Mouse (Mus musculus): ENCODE results near the gene Gpha2.

The Gpha2 gene

DNA sequence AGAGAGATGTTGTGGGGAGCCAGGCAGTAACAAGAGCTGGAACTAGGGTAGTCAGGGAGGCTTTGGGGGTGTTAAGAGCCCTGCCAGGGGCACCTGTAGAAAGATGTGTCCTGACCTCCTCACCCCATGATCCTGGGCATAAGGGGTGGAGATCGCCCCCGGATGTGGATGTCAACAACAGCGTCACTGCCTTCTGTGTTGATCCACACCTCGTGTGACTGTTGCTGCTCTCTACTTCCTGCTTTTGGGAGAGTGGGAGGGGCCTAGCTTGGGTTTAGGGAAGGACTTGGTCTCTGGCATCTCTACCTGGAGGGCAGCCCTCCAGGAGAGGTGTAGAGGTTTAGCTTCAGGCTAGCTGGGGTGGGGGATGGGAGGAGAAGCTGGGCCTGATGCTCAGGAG lies 16.1 kb downstream of the Gpha2 start:
- peak; percentile 93 for DNase-seq (ENCODE audit: low read depth)

DNA sequence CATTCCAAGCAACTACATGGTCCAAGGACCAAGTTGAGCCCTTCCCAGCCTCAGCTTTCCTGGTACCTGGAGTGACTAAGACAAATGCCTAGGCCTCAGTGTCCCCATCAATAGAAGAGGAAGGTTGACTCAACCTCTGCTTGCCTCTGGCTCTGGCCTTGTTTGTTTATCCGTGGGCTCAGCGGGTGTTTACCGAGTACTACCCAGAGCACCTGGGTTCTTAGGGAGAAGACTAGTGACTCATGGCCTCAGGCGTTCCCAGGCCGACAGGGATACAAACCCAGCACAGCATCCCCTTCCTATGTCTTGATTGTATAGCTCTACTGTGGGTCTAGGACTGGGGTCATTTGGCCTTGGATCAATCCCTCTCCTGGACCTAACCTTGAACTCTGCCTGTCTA lies 17.0 kb downstream of the Gpha2 start:
- DNase-seq (ENCODE audit: low read depth): no peak

DNA sequence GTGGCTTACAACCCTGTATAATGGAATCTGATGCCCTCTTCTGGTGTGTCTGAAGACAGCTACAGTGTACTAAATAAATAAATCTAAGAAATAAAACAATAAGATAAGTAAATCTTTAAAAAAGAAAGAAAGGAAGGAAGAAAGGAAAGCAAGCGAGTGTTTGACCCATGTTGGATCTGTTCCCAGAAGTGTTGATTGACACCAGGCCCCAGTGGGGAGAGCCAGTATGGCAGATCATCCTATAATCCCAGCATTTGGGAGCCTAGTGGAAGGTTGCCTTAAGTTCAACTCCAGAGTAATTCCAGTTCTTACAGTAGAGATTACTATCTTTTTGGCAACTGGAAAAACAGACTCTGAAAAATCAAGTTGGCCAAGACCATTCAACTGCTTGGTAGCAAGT lies 19.6 kb downstream of the Gpha2 start:
- DNase-seq (ENCODE audit: low read depth): no peak

DNA sequence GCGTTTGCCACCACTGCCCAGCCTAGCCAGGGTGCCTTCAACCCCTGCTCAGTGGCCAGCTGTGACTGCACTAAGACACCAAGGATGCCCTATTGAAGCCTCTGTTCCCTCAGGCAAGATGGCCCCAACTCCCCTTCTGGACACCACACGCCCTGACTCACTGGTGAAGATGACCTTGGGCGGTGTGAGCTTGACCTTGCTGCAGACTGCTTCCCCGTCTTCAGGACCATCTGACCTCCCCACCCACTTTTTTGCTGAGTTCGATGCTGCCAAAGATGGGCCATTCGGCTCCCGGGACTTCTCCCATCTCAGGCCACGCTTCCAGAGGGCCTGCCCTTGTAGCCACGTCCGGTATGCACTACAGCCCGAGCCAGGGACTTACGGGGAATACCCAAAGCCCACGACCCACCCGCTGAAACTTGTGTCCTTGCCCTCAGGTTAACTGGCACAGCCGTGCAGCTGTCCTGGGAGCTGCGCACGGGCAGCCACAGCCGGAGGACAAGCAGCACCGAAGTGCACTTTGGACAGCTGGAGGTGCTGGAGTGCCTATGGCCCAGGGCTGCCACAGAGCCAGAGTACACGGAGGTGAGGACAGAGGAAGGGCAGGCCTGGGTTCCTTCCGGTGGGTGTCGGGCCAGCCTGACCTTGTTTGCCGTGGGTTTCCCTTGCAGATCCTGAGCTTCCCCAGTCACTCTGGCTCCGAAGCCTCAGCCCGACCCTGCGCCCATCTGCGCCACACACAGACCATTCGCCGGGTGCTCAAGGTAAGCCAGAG lies 21.5 kb downstream of the Gpha2 start:
- no peak for DNase-seq (ENCODE audit: low read depth)

DNA sequence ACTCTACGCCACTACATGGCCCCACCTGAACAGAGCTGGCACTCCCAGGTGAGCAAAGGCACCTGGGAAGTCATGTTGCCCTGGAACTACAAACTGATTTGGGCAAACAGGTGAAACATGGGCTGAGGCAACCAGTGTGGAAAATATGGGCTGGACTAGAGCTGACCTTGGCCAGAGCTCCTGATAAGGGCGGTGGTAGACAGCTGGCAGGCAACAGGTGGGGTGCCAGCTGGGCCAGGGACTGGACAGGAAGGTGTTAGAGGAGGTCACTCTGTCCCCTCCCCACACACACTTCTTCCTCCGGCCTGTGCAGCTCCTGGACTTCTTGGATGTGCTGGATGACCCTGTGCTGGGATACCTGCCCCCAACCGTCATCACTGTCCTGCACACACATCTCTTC lies 26.8 kb downstream of the Gpha2 start:
- no peak for DNase-seq (ENCODE audit: low read depth)

DNA sequence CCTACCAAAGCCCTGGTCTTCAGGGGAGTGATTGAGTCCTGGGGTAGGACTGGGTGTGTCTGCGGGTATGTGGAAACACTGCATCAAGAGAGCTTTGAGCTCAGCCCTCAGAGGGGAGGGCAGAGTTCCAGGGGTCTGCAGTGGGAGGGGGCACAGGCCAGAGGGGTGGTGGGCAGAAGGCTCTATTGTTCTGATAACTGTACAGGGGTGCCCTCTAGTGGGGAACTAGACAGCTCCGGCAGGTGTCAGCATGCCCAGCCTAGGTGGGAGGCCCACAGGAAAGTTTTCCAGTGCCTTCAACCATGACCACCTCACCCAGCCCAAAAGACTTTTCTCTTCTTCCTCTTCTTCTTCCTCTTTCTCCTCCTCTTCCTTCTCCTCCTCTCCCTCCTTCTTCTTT lies 34.2 kb downstream of the Gpha2 start:
- DNase-seq (ENCODE audit: low read depth): peak; percentile 71

DNA sequence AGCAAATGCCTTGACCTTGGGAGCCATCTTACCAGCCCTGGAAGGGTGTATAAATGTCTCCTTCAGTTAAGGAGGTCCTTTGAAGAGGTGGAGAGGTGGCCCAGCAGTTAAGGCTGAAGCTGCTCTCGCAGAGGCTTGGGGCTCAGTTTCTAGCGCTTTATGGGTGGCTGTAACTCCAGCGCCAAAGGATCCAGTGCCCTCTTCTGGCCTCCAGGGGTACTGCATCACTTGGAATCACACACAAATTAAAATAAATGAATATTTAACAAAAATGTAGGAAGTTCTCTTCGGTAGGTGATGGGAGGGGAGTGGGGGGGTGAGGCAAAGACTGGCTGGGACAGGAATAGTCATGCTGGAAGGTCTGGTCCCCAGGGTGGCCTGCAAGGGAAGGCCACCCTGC lies 34.8 kb downstream of the Gpha2 start:
- DNase-seq (ENCODE audit: low read depth): peak; percentile 42

DNA sequence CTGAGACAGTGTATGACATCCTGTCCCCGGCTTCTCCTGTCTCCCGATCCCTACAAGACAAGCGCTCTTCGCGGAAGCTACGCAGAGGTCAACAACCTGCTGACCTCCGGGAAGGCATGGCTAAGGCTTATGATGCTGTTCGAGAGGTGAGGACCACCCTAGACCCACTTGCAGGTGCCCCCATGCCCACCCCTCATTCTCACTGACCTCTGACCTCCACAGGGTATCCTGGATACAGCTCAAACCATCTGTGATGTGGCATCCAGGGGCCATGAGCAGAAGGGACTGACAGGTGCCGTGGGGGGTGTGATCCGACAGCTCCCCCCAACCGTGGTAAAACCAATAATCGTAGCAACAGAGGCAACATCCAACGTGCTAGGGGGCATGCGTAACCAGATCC lies 35.2 kb downstream of the Gpha2 start:
- DNase-seq (ENCODE audit: low read depth): no peak

DNA sequence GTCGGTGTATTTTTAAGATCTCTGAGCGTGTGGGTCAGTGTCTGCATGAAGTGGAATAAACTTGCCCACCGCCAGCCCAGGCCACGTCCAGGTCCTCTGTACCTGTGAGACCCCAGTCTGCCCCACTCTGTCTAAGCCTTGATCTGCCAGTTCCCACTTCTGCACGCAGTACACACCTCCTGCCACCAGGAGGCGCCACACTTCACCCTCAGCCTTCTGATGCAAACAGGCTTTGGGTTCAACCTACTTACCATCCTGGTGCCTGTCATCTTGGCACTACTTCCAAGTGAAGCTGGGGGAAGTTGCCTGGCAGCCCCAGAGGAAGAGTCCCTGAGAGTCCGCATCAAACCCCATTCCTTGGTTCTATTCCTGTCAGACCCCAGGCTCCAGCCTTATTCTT lies 36.0 kb downstream of the Gpha2 start:
- DNase-seq (ENCODE audit: low read depth): peak; percentile 88

DNA sequence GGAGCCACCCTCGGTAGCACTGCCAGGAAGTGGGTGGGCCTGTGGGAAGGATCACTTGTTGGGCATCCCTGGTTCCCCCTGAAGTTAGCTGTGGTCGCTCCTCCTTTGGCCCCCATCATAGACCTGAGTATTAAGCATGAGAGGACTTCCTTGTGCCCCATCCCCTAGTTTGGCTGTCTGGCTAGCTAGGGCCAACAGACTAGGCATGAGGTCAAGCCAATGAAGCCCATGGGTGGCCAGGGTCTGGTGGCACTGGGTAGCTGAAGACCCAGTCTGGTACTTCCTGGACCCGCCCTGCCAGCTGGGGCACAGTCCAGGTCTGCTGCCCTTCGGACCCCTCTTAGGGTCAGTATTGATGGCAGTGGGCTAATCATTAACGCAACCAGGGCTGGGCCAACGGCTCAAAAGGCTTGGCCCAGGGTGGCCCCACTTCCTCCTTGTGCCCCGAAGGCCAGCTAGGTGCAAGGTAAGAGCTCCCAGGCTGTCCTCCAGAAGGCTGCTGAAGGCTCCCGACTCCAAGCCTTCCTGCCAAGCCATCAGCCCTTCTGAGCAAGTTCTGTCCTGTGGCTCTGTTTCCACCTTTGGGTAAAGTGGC lies 36.8 kb downstream of the Gpha2 start:
- DNase-seq (ENCODE audit: low read depth): no peak

DNA sequence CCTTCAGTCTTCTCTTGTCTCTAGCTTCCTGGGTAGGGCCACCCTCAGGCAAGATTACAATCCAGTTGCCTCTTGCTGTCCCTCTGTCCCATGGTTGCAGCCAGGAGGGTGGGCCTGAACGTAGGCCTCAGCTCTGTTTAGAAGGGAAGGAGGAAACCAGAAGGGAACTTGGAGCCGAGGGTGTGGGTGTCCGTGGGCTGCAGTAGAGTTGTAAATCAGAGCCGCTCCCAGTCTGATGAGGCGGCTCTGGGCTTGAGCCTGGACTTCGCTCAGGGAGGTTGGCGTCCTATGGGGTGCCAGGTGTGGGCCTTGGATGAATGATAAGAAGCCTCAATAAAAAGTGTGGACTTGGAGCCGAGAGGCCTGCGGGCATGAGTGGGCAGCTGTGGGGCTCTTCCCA lies 38.0 kb downstream of the Gpha2 start:
- no peak for DNase-seq (ENCODE audit: low read depth)

DNA sequence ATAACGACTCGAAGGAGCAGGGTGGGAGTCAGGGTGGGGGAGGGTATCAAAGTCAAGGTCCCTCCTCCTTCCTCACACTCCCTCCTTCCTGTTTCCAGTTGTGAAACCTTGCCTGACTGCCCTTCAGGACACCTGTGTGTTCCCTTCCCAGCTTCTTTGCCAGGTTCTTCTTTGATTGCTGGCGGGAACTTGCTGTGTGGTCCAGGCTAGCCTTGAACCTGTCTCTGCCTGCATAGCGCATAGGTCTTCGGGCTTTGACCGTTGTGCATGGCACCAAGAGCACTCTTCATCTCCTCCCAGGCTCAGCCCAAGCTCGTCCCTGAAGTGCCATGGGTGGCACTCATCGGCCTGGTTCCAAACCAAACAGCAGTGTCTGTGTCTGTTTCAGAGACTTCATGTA lies 38.8 kb downstream of the Gpha2 start:
- no peak for DNase-seq (ENCODE audit: low read depth)

DNA sequence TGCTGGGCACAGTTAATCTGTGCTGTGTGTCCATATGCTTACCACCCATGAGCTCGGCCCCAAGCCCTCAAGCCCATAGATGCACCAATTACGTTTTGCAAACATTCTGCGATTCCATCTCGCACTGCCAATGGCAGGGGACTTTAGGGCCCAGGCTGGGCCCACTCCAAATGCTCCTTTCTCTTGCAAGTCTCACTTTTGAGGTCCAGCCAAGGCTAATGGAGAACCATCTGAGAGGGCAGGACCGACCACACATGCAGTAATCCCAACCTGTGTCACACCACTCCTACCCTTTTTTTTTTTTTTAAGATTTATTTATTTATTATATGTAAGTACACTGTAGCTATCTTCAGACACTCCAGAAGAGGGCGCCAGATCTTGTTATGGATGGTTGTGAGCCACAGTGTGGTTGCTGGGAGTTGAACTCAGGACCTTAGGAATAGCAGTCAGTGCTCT lies 39.6 kb downstream of the Gpha2 start:
- DNase-seq (ENCODE audit: low read depth): no peak

DNA sequence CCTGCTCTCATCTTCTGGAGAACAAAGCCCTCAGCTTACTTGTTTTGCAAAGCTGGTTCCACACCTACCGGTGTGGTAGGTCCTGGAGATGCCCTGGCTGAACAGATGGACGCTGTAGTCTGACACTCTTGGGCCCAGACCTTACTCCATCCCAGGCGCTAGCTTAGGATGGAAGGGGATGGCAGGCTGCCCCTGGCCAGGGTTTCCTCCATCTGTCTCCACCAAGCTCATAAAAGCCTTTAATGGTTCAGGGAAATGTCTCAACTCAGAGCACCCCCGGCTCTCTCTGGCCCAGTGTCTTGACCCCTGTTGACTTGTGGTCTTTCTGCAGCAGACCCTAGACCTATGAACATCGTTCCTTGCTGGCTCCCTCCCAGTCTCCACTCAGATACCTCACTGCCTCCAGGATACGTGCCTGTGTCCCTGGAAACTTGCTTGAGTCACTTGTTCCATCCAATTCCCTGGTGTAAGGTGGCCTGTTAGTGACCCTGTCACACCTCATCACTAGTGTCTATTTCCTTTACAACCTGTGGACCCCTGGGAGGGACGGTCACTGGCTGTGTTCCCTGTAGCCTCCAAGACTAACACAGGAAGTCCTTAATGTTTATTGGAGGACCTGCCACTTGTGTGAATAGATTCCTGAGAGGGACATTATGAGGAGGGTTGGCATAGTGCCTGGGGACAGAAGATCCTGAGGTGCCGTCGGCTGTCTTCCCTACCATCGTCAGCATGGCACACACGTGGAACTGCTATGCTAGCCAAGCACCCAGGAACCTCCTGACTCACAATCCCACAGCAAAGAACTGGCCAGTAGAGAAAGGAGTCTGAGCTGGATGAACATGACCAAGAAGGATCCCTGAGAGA lies 41.4 kb downstream of the Gpha2 start:
- DNase-seq (ENCODE audit: low read depth): no peak

DNA sequence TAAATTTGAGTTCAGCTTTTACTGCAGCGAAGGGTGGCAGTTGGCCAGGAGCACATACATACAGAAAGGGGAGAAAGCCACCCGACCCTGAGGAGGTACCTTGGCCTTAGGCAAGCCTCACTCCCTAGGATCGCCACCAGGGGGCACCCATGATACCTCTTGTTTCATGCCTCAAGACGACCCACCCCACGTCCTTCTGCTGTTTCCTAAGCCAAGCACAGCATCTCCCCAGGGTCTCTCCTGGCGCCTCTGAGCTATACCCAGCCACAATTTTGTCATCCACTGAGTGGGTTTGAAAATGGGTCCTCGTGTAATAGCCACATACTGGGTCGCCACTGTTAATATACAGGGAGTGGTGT lies 42.0 kb downstream of the Gpha2 start:
- peak; percentile 95 for DNase-seq (ENCODE audit: low read depth)

DNA sequence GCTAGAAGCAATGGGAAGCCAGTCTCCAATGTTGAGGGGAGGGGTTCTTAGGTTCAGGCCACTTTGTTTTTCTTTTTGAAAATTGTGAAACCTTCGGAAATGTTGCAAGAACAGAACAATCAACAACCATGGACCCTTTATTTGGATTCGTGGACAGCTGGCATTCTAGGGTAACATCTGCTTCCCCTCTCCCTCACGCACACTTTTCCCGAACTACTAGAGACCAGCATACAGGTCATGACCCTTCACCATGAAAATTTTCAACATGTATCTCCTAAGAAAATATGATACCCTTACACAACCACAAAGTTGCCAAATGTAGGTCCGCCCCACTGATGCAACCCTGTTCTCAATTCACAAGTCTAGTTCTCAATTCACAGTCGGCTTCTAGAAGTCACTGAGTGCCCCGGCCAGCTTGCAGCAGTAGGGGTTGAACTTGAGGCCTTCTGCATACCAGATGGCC lies 42.5 kb downstream of the Gpha2 start:
- DNase-seq (ENCODE audit: low read depth): no peak

DNA sequence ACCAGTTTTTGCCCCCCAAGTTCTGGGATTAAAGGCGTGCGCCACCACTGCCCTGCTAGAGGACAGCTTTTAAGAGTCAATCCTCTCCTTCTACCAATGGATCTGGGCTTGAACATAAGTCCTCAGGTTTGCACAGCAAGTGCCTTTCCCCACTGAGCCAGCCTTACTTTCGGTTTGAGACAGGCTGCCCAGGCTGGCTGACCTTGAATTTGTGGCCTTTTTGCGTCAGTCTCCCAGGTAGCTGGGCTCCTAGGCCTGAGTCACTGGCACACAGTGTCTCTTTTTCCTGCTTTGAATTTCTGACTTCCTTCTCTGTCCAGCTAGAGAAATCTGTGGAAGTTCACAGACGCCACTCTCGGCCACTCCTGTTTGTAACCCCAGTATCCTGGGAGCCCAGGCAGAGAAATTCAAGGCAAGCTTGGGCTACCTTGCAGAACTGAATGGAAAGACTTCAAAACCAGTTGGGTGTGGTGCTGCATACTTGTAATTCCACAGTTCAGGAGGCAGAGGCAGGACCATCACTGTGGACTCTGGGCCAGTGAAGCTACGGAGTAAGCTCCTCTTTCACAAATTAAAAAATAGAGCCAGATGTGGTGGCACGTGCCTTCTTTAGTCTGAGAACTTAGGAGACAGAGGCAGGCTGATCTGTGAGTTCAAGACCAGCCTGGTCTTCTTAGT lies 43.8 kb downstream of the Gpha2 start:
- DNase-seq (ENCODE audit: low read depth): no peak

DNA sequence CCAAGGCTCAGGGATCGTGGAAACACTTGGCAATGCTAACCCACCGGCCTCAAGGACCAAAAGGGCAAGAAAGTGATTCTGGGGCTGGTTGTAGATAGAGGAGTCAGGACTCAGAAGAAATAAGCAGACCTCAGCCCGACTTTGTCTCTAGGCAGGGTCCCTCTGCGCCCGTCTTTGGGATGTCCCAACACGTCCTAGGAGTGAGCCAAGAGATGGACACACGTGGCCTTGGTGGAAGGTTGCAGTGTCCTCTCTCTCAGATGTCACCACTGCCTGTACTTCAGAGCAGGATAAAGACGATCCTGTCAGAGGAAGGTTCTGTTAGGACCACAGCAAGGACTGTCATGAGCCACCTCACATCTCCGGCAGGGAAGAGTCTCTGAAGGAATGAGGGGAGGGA lies 44.5 kb downstream of the Gpha2 start:
- DNase-seq (ENCODE audit: low read depth): no peak

DNA sequence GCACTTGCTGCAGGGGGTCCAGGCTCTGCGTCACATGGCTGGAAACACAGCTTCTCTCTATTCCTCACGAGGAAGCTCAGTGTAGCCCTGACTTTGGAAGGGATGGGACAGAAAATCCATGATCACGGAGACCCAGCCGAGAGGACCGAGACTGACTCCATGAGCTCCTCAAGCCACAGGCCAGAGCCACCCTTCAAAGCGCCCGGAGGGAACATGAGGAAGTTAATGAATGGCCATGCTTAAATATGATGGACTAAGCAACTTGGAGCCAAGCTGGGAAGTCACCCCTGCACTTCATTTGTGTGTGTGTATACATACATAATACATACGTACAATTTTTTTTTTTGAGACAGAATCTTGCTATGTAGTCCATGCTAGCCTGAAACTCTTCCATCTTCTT lies 45.0 kb downstream of the Gpha2 start:
- DNase-seq (ENCODE audit: low read depth): no peak

DNA sequence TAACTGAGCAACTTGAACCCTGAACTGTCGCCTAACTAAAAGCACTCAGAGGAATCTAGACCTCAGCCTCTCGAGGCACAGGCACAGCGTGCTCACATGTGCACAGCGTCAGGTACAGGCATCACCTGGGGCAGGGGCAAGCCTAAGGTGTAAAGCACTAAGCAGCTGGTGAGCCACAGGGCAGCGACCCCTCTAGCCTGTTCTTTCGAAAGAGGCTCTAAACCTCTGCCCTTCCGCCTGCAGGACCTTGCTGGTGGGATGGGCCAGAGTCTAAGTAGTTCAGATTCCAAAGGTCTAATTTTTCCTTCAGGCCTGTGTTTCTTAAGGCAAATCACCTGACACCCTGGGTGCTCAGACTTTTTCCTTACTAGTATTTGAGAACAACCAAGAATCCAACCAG lies 45.9 kb downstream of the Gpha2 start:
- DNase-seq (ENCODE audit: low read depth): no peak

DNA sequence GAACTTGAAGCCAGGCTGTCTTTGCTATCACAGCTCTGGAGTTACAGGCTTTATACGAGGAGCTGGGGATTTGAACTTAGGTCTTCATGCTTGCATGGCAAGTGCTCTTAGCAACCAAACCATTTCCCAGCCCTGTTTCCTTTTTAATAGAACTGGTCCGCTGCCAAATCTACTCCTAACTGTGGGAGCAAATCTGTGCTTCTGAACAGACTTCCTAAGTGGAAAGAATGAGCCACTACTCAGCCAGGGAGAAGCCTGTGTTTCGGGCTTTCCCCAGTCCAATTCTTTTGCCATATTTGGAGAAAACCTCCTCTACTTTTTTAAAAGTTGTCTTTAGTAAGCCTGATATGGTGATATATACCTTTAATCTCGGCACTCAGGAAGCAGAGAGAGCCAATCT lies 46.6 kb downstream of the Gpha2 start:
- no peak for DNase-seq (ENCODE audit: low read depth)

DNA sequence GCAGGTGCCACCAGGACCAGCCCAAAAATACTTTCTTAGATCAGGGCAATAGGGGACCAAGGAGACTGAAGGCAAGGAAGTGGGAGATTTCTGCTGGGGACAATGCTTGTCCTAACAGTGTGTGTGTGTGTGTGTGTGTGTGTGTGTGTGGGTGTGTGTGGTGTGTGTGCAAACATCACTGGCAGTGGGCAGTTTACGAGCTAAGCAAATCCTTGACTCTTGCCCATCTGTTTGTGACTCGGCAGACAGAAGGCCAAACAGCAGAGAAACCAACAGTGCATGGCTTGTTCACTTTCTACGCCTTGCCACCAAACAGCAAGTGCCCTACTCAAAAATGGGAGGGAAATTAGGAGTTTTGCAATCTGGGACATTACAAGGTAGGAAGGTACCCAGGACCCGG lies 47.4 kb downstream of the Gpha2 start:
- DNase-seq (ENCODE audit: low read depth): no peak
